Mouse (Mus musculus): ENCODE measurements around the gene Fbxo45.
"Not testable (repeated sequence)": the region's sequence is repeated elsewhere in the genome, so short reads cannot be mapped to it uniquely, and the experiment has no call there.

Gene Fbxo45

DNA sequence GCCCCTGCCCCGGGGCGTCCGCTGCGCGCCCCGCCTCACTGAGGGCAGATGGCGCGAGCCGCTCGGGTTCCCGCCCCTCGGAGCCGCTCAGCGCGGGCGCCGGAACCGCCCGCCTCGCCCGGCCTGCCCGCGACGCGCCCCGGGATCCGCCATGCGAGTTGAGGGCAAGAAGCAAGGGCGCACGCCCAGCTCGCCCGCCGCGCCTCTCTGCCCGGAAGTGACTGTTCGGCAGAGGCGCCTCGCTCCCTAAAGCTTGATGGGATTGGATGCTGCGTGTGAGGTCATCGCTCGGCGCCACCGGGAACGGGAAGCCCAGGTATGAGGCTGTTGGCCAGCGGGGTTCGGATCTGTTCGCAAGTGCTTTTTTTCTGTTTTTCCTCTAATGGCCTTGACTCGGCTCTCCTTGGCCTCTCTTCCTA is at the start of gene Fbxo45, which contains the start of gene Wdr53:
TSS of gene Fbxo45 (minus strand) at position 207 of the 419 bp plus-strand sequence.
TSS of gene Wdr53 (plus strand) at position 276 of the 419 bp plus-strand sequence.
- DNase-seq, result peak; percentile 99

DNA sequence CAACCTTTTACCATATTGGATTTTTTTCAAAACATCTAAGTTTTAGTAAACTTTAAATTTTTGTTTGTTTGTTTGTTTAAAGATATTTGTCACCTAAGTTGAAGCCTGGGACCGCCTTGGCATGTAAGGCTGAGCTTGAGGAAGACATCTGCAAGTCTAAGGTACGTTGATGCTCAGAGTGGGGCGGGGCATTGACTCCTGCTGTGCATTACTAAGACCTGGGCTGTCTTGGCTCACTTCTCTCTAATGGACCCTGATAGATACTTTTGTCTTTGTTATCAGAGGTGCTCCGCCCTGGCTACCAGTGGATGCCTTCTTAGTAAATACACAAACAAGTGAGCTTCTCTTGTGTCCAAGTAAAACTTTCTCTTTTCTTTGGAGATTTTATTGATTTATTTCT is 44.9 kb upstream of the Fbxo45 start:
- DNase-seq, result no peak

DNA sequence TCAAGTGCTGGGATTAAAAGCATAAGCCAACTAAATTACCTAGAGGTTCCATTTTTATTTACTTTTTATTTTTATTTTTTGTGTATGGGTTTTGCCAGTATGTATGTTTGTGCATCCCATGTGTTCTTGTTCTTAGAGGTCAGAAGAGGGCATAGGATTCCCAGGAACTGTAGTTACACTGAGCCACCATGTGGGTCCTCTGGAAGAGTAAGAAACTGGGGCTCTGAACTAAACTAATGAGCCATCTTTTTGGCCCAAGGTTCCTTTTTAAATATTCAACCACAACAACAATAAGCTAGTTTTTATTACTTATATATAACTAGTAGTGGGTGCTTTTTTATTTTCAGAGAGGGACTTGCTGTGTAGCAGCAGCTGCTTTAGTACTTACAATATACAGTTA is 35.6 kb upstream of the Fbxo45 start:
- DNase-seq, result no peak

DNA sequence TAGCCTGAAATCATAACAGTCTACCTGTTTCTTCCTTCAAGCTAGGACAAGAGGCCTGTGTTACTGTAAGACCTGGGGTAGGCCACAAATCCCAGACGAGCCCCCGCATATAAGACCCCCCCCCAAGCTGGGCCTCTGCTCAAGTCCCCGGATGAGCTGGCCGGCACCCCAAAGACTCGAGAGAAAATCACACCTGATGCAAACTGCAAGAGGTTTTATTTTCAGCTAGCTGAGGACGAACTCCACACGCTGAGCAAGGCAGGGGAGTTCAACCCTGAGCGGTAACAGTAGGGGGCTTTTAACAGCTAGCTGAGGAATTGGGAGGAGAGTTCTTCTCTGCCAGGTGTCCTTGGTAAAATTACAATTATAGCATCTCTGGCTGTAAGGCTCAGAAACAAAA is 33.3 kb upstream of the Fbxo45 start:
- DNase-seq, result no peak

DNA sequence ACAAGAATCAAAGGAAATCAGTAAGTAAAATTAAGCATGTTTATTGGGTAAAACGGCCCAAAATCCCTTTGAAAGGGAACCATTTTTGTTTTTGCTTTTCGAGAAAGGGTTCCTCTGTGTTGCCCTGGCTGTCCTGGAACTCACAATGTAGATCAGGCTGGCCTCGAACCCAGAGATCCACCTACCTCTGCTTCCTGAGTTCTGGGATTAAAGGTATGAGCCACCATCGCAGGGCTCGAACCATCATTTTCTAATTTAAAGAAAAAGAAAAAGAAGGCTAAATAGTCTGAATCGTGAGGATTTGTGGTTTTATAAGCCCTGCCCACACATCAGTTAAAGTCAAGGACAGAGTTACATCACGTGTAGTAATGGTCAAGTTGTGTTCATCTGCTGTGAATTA is 31.4 kb upstream of the Fbxo45 start:
- DNase-seq, result no peak

DNA sequence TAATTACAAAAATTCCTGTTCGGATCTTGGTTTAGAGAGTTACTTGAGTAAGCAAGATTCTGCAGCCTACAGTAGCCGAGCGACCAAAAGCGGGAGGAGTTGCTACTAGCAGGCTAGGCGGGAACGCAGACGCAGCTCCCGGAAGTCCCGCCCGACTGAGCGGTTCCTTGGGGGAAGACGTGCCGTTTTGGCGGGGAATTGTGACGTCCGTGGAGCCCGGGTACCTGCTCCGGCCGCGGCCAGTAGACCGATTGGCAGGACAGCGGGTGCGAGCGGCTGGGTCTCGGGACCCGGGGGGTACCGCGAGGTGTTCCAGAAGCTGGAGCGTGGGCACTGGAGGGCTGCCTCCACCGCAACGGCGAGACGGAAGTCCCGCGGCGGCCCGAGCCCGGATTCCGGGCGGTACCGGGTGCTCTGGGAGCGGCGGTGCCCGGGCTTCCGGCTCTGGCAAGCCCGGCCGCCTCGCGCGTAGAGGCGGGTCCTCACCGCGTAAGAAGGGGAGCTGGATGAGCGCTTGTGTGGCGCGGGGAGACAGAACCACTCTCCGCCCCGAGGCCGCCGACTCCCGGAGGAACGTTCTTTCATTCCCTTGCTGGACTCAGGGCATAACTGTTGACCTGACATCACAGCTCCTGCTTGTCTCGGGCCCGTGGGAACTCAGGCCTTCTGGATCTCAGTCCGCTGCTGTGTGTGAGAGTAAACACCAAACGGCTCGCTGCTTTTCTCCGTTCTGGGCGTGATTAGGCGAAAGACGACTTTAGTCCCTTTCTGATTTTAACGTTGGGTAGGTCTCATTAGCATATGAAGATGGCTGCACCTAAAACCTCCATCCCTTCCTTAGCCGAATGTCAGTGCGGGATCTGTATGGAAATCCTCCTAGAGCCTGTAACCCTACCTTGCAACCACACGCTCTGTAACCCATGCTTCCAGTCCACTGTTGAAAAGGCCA is 30.6 kb upstream of the Fbxo45 start, which contains the start of gene Rnf168:
TSS of gene Rnf168 (plus strand) at position 152 of the 949 bp plus-strand sequence.
- peak; percentile 91 for DNase-seq

DNA sequence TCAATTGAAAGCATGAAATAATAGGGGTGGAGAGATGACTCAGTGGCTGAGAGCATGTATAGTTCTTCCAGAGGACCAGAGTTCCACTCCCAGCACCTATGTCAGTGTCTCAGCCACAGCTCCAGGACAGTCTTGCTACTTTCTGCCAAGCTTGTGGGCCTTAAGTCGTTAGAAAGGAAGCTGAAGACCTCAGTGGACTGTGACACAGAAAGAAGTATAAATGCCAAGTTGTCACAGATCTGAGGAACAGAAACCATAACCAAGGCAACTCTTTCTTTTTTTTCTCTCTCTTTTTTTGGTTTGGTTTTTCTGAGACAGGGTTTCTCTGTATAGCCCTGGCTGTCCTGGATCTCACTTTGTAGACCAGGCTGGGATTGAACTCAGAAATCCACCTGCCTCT is 28.9 kb upstream of the Fbxo45 start:
- DNase-seq, result no peak

DNA sequence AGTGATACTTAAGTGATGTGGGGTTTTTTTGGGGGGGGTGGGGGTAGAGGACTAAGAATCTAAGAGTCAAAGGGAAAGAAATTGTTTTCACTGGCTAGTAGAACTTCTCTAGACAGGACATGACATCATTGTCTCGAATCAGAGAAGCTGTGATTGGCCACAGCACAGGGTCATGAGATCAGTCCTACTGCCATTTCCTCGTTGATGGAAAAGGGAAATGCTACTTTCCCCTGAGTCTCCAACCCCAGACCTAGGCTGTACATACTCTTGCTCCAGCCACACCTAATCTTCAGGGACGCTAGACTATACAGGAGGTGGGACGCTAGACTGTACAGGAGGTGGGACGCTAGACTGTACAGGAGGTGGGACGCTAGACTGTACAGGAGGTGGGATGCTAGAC is 28.1 kb upstream of the Fbxo45 start:
- DNase-seq, result no peak

DNA sequence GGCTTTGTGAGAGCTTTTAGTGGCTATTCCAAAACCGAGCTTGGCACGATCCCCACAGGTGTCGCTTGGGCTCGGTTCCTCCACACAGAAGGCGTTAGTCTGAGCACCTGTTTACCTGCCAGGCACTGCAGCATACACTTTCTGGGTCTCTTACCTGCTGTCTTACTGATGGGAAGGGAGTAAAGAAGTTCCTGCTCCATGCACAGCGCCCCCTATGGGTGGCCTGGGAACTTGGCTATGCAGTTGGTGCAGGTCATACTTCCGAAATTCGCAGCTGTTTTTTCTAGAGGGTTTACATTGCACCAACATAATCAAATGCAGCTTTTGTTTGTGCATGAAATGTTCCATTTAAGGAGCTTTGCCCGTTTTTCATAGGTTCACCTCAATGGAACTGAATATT is 26.4 kb upstream of the Fbxo45 start:
- no peak for DNase-seq

DNA sequence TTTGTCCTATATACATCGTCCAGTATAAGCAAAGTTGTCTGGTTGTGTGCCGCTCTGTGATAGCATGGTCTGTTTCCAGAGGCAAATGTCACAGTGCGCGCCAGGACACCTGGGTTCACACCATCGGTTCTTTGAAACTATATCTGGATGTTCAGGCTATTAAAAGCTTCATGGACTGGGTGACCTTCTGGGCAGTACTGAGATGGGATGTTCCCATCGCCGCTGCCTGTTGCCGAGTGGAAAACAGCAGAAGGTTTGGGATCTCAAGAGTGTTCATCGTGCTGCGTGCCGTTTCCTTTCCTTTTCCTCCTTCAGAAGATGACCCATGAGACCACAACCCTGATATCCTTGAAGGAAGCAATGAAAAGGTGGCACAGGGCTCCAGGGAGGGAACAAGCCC is 24.3 kb upstream of the Fbxo45 start, which contains the start of gene Smco1:
TSS of gene Smco1 (plus strand) at position 178 of the 400 bp plus-strand sequence.
- DNase-seq, result no peak

DNA sequence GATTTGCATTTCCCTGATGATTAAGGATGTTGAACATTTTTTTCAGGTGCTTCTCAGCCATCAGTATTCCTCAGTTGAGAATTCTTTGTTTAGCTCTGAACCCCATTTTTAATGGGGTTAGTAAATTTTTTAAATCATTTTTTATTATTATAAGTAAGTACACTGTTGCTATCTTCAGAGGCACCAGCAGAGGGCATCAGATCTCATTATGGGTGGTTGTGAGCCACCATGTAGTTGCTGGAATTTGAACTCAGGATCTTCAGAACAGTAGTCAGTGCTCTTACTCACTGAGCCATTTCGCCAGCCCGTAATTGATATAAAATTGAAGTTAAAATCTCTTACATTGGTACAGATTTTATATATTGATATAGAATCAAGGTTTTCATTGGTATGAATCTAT is 17.3 kb upstream of the Fbxo45 start:
- DNase-seq, result not testable (repeated sequence)

DNA sequence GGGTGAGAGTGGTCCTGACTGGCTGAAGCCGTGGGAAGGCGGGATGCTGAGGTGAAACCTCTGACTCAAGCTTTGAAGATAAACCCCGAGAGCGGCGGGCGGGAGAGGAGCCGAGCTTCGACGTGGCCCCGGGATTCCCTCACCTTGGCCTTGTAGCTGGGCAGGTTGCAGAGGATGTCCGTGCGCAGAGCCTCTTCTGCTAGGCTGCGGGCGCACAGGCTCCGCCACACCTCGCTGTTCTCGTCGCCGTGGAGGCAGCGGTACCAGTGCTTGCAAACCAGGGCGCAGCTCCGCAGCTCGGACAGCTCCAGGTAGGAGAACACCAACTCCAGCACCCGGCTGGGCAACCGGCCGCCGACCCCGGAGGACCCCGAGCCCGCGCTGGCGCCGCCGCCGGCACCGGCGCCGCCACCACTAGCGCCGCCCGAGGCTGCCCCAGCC is 587 bp downstream of the Fbxo45 start:
- peak; percentile 70 for DNase-seq

DNA sequence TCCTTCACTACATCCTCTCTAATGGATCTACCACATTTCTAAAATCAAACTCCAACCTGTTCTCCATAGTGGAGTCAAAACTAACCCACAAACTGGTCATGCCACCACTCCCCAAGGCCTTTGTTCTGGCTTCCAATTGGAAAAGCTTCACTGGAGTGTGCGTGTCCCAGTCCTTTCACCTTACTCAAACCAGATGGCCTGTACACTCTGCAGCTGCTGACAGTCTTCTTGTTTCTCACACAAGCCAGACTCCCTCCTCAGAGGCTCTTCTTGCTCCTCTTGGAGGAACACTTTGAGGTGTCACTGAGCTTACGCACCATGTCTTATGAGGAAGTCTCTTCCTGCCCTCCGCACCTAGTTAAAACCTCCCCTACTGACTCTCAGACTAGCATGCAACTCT is 3.1 kb downstream of the Fbxo45 start:
- DNase-seq, result no peak

DNA sequence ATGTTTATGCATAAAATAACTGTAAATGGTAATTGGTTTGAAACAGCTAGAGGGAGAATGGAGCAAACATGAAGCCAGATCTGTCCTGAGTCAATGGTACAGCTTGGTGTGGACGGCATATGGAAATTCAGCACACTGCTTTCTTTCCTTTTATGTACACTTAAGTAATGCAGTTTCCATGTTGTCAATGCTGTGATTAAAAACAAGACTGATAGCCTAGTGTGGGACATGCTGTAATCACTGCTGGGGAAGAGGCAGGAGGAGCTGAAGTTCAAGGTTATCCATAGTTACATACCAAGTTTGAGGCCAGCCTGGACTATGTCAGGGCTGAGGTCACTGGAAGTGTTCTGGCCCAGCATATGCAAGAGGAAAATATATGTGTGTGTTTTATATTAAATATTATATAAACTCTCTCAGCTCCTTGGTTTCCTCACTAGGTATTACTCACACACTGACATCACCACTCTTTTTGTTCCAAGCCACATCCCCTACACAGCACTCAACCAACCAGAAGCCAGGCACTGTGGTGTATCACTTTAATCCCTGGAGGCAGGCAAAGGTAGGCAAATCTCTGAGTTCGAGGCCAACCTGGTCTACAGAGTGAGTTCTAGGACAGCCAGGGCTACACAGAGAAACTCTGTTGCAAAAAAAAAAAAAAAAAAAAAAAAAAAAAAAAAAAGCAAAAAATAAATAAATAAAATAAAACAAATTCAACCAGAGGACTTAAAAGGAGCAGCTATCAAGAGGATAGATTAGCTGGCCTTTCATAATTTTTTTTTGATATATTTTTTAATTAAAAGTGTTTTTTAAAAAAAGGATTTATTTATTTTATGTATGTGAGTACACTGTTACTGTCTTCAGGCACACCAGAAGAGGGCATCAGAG is 7.3 kb downstream of the Fbxo45 start:
- no peak for DNase-seq

DNA sequence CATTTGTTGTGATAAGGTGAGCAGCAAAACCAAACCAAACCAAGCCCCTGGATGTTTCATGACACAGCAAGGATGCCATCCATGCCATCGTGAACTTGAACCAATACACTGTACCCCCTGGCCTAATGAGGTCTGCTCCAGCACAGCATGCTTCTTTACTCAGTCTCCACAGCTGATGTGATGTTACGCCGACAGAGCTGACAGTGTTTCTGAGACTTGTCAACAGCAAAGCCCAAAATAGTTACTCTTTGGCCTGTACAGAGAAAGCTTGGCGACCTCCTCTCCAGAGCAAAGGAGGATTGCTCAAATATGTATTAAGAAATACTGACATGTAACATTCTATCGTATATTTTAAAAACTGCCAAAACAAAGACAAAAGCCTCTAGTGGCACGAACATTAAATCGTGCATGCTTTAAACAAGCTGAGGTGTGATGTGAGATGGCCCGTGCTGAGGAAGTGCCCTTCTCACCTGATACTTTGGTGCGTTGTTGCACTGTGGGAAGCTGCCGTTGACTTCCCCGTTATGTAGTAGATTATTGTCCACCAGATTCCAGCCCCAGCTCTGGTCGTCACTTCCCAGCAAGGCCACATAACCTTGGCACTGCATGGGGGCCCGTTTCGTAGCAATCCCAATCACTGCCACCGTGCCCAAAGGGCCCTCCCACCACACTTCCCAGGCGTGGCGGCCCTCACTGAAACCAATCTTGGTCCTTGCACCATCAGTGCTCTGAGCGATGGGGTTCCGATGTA is 8.9 kb downstream of the Fbxo45 start:
- DNase-seq, result no peak

DNA sequence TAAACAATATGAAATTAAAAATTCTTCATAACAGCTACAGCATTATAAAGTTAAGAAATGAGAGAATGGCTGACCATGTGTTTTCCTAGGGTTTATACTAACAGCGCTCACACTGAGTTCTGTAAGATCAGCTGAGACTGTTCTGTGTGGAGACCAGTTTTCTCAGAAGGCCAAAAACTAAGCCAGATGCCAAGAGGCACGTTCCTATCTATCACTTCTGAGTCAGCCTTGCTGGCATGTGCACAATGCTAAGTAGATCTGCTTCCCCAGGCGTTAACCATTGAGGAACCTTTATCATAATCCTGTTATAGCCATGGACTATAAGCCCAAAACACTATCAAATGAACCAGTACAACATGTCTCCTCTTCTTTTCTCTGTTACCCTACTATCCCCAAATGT is 14.9 kb downstream of the Fbxo45 start:
- DNase-seq, result not testable (repeated sequence)

DNA sequence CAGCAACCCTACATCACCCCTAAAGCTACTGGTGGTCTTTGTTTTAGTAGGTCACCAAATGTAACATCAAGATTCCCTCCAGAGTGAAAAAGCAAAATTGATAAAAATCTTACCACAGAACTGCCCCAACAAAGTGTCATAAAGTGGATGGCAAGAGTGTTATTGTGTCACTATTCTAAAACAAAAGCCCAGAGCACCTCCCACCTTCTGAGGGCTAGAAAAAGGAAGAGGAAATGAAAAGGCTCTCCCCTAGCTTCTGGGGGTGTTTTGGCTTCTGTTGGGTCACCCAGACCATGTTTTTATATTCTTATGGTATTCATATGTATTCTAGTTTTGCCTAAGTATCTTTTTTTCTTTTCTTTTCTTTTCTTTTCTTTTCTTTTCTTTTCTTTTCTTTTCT is 24.6 kb downstream of the Fbxo45 start:
- DNase-seq, result no peak

DNA sequence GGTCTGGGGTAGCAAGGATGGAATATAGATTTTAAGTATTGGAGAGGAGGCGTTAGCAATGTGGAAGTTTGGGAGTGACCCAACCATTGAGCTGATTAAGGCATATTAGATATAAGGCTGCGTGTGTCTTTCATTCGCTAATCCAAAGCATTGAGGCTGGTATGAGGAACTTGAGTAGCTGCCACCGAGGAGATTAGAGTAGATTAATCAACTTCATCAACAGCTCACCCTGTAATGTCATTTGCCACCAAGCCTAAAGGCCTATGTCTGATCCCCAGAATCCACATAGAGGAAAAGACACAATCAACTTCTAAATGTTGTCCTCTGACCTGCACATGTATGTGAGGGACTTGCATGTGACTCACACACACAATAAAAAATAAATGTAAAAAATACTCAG is 25.2 kb downstream of the Fbxo45 start:
- no peak for DNase-seq

DNA sequence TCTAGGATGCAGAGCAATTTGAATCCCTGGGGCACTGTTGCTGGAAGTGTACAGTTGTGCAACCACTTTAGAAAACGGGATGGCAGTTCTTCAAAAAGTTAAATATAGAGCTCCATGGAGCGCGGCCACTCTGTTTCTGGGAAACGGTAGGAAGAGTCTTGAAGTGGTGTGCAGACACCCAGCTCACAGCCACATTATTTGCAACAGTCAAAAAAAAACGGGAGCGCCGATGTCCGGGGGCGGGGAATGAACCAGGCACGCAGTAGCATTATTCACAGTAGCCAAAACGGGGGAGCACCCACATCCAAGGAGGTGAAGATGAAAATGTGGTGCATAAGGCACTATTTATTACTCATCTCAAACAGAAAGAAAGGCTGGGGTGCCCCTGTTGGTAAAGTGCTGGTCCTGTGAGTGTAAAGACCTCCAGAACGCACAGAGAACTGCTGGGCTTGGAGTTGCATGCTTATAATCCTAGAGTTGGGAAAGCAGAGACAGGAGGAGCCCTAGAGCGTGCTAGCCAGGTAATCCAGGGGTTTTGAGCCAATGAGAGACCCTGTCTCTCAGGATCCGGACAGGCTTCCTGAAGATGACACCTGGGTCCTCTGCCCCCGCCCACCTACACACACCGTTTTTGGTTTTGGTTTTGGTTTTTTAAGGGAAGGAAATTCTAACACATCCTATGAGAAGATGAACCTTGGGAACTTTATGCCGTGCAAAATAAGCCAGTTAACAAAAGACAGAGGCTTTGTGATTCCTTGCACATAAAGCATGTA is 32.0 kb downstream of the Fbxo45 start:
- DNase-seq, result no peak

DNA sequence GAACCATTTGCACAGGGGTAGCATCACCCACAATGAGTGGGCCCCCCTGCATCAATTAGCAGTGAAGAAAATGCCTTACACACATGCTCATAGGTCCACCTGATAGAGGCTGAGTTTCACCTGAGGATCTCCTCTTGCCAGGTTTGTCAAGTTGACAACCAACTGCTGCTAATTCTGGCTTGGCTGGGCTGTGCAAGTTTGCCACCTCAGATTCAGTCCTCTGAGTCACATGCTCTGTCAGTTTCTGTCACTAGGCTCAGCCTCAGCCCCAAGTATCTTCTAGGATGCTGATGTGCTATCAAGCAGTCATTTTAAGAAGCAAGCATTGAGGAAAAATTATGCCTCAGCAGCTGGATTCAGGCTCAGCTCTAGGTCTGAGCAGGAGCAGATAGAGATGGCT is 32.8 kb downstream of the Fbxo45 start:
- no peak for DNase-seq

DNA sequence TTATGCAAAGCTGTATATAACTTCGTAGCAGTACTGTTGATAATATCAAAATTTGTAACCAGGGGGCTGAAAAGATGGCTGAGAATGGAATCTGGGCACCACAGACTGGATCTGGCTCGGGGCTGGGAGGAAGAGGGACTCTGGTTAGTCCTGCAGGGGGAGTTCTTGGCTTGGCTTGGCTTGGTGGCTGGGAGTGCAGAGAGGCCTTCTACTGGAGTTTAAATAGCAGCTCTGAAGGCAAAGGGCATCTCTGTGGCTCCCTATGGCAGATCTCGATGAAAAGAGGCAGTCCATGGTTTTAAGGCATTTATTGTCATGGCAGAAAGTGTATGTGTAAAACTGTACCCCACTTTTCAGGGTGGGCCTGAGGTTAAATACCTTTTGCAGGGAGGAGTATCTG is 42.1 kb downstream of the Fbxo45 start:
- no peak for DNase-seq

DNA sequence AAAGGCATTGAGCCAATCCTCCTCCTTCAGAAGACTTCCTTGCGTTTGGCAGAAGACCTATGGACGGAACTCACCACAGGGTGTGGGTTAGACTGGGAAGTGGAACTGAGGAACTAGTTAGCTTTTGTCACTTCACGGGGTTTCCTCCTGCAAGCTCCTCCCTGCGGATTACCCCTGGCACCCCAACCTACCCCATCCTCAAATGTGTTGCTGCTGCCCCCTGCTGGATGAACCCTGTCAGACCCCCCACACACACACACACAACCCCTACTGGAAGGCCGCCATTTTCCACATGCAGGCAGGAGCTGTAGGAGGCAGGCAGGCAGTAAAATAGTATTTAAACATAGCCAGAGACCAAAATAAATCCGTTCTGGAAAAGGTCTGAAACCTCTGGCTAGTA is 44.3 kb downstream of the Fbxo45 start:
- no peak for DNase-seq

Data from cerebellum, adult 11-12 months (tissue).